Mouse (Mus musculus) MEL-GATA-1-ER (cell line): ENCODE data around the gene Drd5.

ENCODE experiments used
- DNase-seq: peaks from one replicate; pipeline ENCODE4 v3.0.0-alpha.2; 2012; ENCODE audit warnings: low read depth; ENCODE audit errors: extremely low read depth

Drd5 gene

GRCm38 (mm10) chr5:38350351-38350929 lies 31.3 kb downstream of the Drd5 start:
- no peak for DNase-seq

GRCm38 (mm10) chr5:38356927-38357326 lies 37.8 kb downstream of the Drd5 start:
- DNase-seq: no peak

GRCm38 (mm10) chr5:38359716-38360115 lies 40.5 kb downstream of the Drd5 start:
- DNase-seq: no peak

GRCm38 (mm10) chr5:38364396-38364795 lies 45.2 kb downstream of the Drd5 start:
- DNase-seq: no peak

- DNase-seq: no peak
These were observed 46.4 kb downstream of the Drd5 start for GRCm38 (mm10) chr5:38365521-38365920.

- no peak for DNase-seq
These were observed 47.7 kb downstream of the Drd5 start for GRCm38 (mm10) chr5:38366650-38367470.

- no peak for DNase-seq
These were observed 52.1 kb downstream of the Drd5 start for GRCm38 (mm10) chr5:38371308-38371707.
